Mouse (Mus musculus): ENCODE results near the gene Sf3a3.

GRCm38 (mm10) chr4:124685897-124686402 lies 28.6 kb upstream of the Sf3a3 start:
- no peak for TF ChIP-seq POLR2A (IDR thresholded peaks at IDR 0.05; ENCODE audit: extremely low read depth, insufficient read depth, low read length)
- TF ChIP-seq CTCF (IDR thresholded peaks at IDR 0.05; ENCODE audit: low read depth, low read length), result no peak

Measured in liver, adult 2 months (tissue).